Mouse (Mus musculus): ENCODE results near the gene Tarbp2.
A peak's percentile ranks its signal among the peaks of the same experiment; 100 is the strongest.

DNA sequence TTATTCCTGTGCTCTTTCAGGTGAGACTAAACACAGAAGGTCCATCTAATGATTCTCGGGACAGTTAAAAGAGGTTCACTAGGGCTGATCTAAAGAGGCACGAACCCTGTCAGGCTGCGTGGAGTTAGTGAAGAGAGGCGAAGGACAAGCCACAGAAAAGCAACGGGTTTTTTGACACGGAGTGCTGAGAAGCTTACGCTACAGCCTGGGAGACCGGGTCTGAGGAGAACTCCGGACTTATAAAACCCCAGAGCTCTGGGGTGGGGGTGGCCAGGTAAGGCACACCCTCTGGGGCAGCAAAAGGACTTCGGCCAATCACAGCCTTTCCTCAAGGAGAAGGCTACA, 389 bp upstream of the Tarbp2 start:
- TF ChIP-seq MAX (IDR thresholded peaks at IDR 0.05; ENCODE audit: low read length) (0 out of 2 replicates have a peak, but pooled peaks have one; percentile 1), E2F4 (IDR thresholded peaks at IDR 0.05; ENCODE audit: insufficient replicate concordance, low read depth, low read length) (no peak), CTCF (conservative IDR thresholded peaks at IDR 0.05 in 1 of 2, IDR thresholded peaks at IDR 0.05 in 1 of 2; ENCODE audit: low read depth in 2 of 2, low read length in 2 of 2) (no peak), ZKSCAN1 (IDR thresholded peaks at IDR 0.05; ENCODE audit: borderline replicate concordance, low read depth, low read length) (no peak), ZNF384 (IDR thresholded peaks at IDR 0.05; ENCODE audit: low read depth, low read length) (no peak), CHD2 (IDR thresholded peaks at IDR 0.05; ENCODE audit: low read length) (no peak), TCF12 (IDR thresholded peaks at IDR 0.05; ENCODE audit: low read depth, low read length) (peak; percentile 71), SIN3A (IDR thresholded peaks at IDR 0.05; ENCODE audit: low read length) (peak; percentile 70; the same call in 1 of the 2 replicates), MEF2A (IDR thresholded peaks at IDR 0.05; ENCODE audit: borderline replicate concordance, low read depth, low read length) (no peak), SMC3 (IDR thresholded peaks at IDR 0.05; ENCODE audit: low read depth, low read length) (no peak), POLR2AphosphoS2 (IDR thresholded peaks at IDR 0.05; ENCODE audit: low read depth, low read length) (peak; percentile 94; the same call in 1 of the 2 replicates)

Measured in CH12.LX (cell line).